Mouse (Mus musculus) testis, adult 2 months (tissue): Measurements from ENCODE around the gene Tssk2. TPM values are rescaled to one million over a fixed set of nuclear protein-coding genes. Genes with fewer than 3 reads are reported as not detected.

Experiments used
- H3K27ac ChIP-seq: fragments of 200-500 bp; 2 replicates; pipeline ENCODE4 v1.5.1; 2012; ENCODE audit warnings: low read depth, low read length; ENCODE audit not compliant: control insufficient read depth, insufficient read depth
- H3K27me3 ChIP-seq: fragments of 200-500 bp; 2 replicates; pipeline ENCODE4 v1.6.1; 2012; ENCODE audit warnings: mild to moderate bottlenecking, low read length, moderate library complexity; ENCODE audit not compliant: control insufficient read depth, insufficient read depth
- H3K36me3 ChIP-seq: fragments of 200-500 bp; 2 replicates; pipeline ENCODE4 v1.6.1; 2012; ENCODE audit warnings: mild to moderate bottlenecking, low read length; ENCODE audit not compliant: control insufficient read depth, insufficient read depth
- H3K4me1 ChIP-seq: fragments of 200-500 bp; 2 replicates; pipeline ENCODE4 v1.6.1; 2012; ENCODE audit warnings: low read length; ENCODE audit not compliant: control insufficient read depth, insufficient read depth
- H3K4me3 ChIP-seq: fragments of 200-500 bp; 2 replicates; pipeline ENCODE4 v1.5.1; 2012; ENCODE audit warnings: low read depth, mild to moderate bottlenecking, low read length, moderate library complexity, mixed read lengths; ENCODE audit not compliant: control insufficient read depth
- CTCF ChIP-seq: fragments of 200-500 bp; IDR thresholded peaks from 2 replicates; pipeline ENCODE4 v1.5.1; 2012; ENCODE audit warnings: low read depth, mild to moderate bottlenecking, inconsistent platforms, low read length, moderate library complexity; ENCODE audit not compliant: control insufficient read depth, insufficient read depth, insufficient replicate concordance
- POLR2A ChIP-seq: fragments of 200-500 bp; IDR thresholded peaks from 2 replicates; pipeline ENCODE4 v1.6.1; 2012; ENCODE audit warnings: low read depth, mild to moderate bottlenecking, inconsistent platforms, low read length, moderate library complexity; ENCODE audit not compliant: control insufficient read depth
- polyA plus RNA-seq: library from polyadenylated mRNA; depleted of rRNA; stranded (reverse); fragments of >200 nt; gene quantifications from 2 replicates; pipeline ENCODE4 v1.2.3, GENCODE M21; 2012; rRNA removed

Tssk2 gene
- polyA plus RNA-seq, result 845 and 898 TPM in 2 replicates

GRCm38 (mm10) chr16:17898462-17898861 is at the start of gene Tssk2, which contains the start of gene Dgcr2:
TSS of gene Tssk2 (plus strand) at chr16:17898637.
TSS of gene Dgcr2 (minus strand) at chr16:17898562.
- Histone ChIP-seq H3K36me3 (0 out of 2 replicates have a peak, but pooled peaks cover 3% of the 10 kb centered on the region), H3K4me3 (peak within 1 kb of the TSS; percentile 90), H3K4me1 (no peaks in the 10 kb centered on the region), H3K27ac (peak within 1 kb of the TSS; percentile 70), H3K27me3 (no peaks in the 10 kb centered on the region)
- TF ChIP-seq POLR2A, result peak; percentile 48; the same call in 1 of the 2 replicates
- no peak for TF ChIP-seq CTCF

DNA sequence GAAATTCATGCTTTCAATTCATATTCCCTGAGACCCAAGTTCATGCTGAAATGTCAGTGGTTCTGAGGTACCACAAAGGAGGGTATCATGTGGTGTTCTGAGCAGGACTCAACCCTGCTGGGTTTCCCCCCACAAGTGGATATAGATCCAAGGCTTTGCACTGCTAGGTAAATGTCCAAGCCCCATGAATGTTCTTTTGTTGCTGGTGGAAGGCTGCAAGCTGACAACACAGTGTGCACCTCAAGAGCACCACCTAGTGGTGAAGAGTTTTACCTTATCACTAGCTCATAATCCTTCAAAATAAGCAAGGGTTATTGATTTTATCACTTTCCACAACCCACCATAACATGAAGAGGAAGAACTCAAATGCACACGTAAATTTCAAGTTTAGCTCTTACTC is 49.5 kb upstream of the Tssk2 start:
- no peak overlapping the region for H3K27ac ChIP-seq
- no peaks in the 10 kb centered on the region; the same call in 1 of the 2 replicates for H3K36me3 ChIP-seq

DNA sequence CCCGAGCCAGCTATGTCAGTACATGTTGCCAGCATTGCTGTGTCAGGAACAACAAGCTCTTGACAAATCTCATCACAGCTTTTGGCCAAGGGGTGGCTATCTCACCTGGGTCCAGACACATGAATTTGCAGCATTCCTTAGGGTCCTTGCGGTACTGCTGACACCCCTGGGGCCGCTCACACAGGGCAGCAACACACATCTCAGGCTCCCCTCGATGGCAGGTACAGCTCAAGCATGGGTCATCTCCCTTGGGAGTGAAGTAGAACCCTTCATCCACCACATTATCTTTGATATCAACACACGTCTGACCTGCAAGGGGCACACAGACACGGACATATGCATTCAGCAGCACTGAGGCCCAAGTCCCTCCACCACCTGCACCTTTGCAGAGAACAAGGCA is 49.0 kb upstream of the Tssk2 start:
- H3K27me3 ChIP-seq, result no peaks in the 10 kb centered on the region
- no peaks in the 10 kb centered on the region for H3K4me1 ChIP-seq
- no peak overlapping the region for H3K4me3 ChIP-seq
- no peaks in the 10 kb centered on the region; the same call in 1 of the 2 replicates for H3K36me3 ChIP-seq
- no peak overlapping the region for H3K27ac ChIP-seq
- no peak for TF ChIP-seq CTCF

More for the DNA sequence above, 49.5 kb upstream of the Tssk2 start:
- H3K27me3 ChIP-seq, result no peaks in the 10 kb centered on the region
- H3K4me1 ChIP-seq, result no peaks in the 10 kb centered on the region
- no peak overlapping the region for H3K4me3 ChIP-seq
- TF ChIP-seq POLR2A (no peak), CTCF (peak; percentile 24; the same call in 1 of the 2 replicates)

- Histone ChIP-seq H3K36me3 (peaks cover 2% of the 10 kb centered on the region; the same call in 1 of the 2 replicates), H3K27me3 (no peaks in the 10 kb centered on the region), H3K27ac (no peak overlapping the region), H3K4me1 (no peaks in the 10 kb centered on the region), H3K4me3 (no peak overlapping the region)
- no peak for TF ChIP-seq POLR2A
- TF ChIP-seq CTCF, result no peak
Measured at GRCm38 (mm10) chr16:17851331-17851730, 47.1 kb upstream of the Tssk2 start.

GRCm38 (mm10) chr16:17851860-17852259 is 46.6 kb upstream of the Tssk2 start:
- Histone ChIP-seq H3K36me3 (peaks cover 2% of the 10 kb centered on the region; the same call in 1 of the 2 replicates), H3K27ac (no peak overlapping the region), H3K27me3 (no peaks in the 10 kb centered on the region), H3K4me3 (no peak overlapping the region), H3K4me1 (no peaks in the 10 kb centered on the region)
- TF ChIP-seq POLR2A (no peak), CTCF (no peak)

DNA sequence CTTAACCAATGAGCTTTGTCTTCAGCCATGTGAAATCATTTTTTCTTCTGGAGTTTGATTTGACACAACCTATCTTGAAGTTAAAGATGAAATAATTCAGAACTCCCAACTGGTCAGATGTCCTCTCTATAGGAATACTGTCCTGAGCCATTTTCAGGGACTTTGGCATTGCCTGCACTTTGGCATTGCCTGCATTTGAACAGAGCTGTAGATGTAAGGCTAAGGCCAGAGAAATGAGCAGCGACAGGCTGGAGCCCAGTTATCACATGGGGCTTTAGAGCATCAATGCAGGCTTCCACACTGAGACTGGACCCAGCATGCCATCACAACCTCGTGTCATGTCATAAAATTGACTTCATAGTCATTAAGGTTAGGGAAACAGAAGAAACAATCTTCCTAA is 45.2 kb upstream of the Tssk2 start:
- no peak overlapping the region for H3K27ac ChIP-seq
- peaks cover 3% of the 10 kb centered on the region; the same call in 1 of the 2 replicates for H3K36me3 ChIP-seq
- no peak overlapping the region for H3K4me3 ChIP-seq
- TF ChIP-seq CTCF (no peak), POLR2A (no peak)
- H3K4me1 ChIP-seq, result no peaks in the 10 kb centered on the region
- H3K27me3 ChIP-seq, result no peaks in the 10 kb centered on the region

DNA sequence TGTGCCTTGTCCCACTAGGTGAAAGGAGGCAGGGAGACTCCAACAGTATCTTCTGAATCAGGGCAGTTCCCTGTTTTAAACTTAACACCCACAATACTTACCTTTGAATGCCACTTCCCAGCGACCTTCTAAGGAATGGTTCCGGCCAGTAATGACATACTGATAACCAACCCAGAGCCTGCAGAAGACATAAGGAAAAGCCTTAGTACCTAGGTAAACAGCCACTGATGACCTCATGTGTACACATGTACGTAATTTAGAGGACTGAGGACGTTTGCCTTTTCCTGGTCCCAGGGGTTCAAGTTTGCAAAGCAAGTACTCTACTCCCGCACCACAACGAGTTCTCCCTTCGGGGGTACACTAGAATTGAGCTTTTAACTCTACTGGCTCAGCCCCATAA is 41.3 kb upstream of the Tssk2 start:
- Histone ChIP-seq H3K4me3 (no peak overlapping the region), H3K36me3 (peaks cover 3% of the 10 kb centered on the region; the same call in 1 of the 2 replicates), H3K4me1 (no peaks in the 10 kb centered on the region), H3K27me3 (no peaks in the 10 kb centered on the region), H3K27ac (no peak overlapping the region)
- TF ChIP-seq POLR2A (no peak), CTCF (no peak)

- TF ChIP-seq CTCF, result peak; percentile 32; the same call in 1 of the 2 replicates
- TF ChIP-seq POLR2A, result no peak
- Histone ChIP-seq H3K4me3 (peak overlapping the region; percentile 79), H3K27me3 (no peaks in the 10 kb centered on the region), H3K4me1 (no peaks in the 10 kb centered on the region), H3K36me3 (peaks cover 3% of the 10 kb centered on the region; the same call in 1 of the 2 replicates), H3K27ac (no peak overlapping the region)
Measured at GRCm38 (mm10) chr16:17858592-17858991, 39.8 kb upstream of the Tssk2 start.
